Mouse (Mus musculus): ENCODE data around the gene Hspa1l. TPM values are rescaled to one million over a fixed set of nuclear protein-coding genes. Genes with fewer than 3 reads are reported as not detected.
A peak's percentile ranks its signal among the peaks of the same experiment; 100 is the strongest.
"Not testable (repeated sequence)": the region's sequence is repeated elsewhere in the genome, so short reads cannot be mapped to it uniquely, and the experiment has no call there.

The Hspa1l gene
- polyA plus RNA-seq, 1 experiment from 2014 or later: 1.1 TPM

DNA sequence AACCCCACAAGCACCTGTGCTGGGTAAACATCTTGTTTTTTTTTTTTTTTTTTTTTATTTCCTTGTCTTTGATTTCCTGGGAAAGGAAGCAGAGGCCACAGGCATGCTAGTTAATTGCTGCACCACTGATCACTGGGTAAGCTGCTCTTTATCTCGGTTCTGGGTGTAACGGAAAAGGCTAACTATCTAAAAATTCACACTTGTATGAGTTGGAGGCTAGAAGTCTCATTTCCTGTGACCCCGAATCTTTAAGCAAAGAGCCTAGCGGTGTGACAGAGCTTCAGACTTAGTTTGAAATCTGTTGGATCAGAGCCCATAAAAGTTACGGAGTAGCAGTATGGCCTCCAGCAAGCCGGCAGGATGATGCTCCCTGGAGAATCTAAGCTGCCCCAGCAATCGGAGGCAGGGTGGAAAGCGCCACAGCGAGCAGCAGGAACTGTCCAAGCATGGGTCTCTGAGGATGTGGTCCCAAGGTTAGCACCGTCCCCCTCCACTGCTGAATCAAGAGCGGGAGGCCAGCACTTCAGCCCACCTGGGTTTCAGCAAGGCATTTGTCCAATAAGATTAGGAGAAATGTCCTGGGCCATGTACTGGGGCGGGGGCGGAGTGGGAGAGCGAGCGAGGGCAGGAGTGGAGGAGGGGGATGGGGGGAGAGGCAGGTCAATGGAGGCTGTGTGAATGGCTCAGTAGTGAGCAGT, 31.0 kb upstream of the Hspa1l start:
- H3K4me3 ChIP-seq: peak overlapping the region; percentile 21

DNA sequence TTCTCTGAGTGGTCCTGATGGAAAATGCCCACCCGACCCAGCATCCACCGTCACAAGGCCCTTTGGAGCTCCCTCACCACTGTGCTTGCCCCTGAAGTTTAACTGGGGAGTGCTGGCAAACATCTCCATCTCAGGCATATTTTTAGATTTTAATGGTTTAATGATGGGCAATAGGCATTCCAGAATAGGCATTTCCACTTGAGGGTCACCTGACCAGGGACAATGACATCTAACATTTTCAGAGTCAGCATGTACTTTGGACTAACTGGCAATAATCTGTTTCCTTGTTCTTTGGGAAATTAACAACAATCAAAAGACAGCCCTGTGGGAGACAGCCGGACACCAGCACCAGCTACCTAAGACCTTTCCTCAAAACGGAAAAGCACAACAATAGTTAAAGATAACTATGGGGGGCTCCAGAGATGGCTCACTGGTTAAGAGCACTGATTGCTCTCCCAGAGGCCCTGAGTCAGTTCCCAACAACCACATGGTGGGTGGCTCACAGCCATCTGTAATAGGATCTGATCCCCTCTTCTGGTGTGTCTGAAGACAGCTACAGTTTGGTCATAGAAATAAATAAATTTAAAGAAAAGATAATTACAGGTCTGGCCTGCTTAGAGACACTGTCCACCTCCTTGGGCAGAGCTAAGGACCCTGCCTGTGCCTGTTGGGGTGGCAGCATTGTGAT, 29.2 kb upstream of the Hspa1l start:
- no peak overlapping the region for H3K4me2 ChIP-seq
- H3K36me3 ChIP-seq: peaks cover 6% of the 10 kb centered on the region; the same call in 1 of the 2 replicates
- H3K27me3 ChIP-seq: no peaks in the 10 kb centered on the region
- 89% methylated on average over 4 of the region's 4 CpGs for WGBS
- no peak overlapping the region for H3K4me3 ChIP-seq
- H3K9me3 ChIP-seq: no peaks in the 10 kb centered on the region
- no peak for ATAC-seq (ENCODE audit: low FRiP score)
- H3K27ac ChIP-seq: no peak overlapping the region
- H3K9ac ChIP-seq: no peak overlapping the region; the same call in 1 of the 2 replicates
- H3K4me1 ChIP-seq (replicated peaks): peaks cover 6% of the 10 kb centered on the region

More for the DNA sequence above, 31.0 kb upstream of the Hspa1l start:
- Histone ChIP-seq H3K27ac (peak overlapping the region; percentile 55; the same call in 1 of the 2 replicates), H3K4me2 (peak overlapping the region; percentile 43), H3K36me3 (peaks cover 6% of the 10 kb centered on the region; the same call in 1 of the 2 replicates), H3K4me1 (replicated peaks) (peaks cover 6% of the 10 kb centered on the region), H3K27me3 (no peaks in the 10 kb centered on the region), H3K9me3 (no peaks in the 10 kb centered on the region), H3K9ac (peak overlapping the region; percentile 29; the same call in 1 of the 2 replicates)
- no peak for ATAC-seq (ENCODE audit: low FRiP score)
- 9% methylated on average over 15 of the region's 15 CpGs for WGBS

DNA sequence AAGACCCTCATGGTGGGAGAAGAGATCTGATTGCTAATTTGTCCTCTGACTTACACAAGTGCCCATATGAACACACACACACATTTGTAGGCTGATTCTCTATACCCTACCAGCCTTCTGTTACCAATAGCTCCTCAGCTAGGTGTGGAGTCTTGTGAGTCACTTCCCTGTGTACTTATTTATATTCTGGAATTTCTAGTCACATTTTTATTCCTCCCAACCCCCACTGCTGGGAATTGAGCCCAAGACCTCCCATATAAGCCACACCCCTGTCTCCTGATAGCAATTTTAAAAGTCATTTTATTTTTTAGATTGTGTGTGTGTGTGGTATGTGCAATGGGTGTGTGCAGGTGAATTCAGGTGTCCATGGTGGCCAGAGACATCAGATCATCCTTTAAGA, 28.1 kb upstream of the Hspa1l start:
- ATAC-seq (ENCODE audit: low FRiP score): no peak
- Histone ChIP-seq H3K4me2 (no peak overlapping the region), H3K36me3 (peaks cover 6% of the 10 kb centered on the region)

DNA sequence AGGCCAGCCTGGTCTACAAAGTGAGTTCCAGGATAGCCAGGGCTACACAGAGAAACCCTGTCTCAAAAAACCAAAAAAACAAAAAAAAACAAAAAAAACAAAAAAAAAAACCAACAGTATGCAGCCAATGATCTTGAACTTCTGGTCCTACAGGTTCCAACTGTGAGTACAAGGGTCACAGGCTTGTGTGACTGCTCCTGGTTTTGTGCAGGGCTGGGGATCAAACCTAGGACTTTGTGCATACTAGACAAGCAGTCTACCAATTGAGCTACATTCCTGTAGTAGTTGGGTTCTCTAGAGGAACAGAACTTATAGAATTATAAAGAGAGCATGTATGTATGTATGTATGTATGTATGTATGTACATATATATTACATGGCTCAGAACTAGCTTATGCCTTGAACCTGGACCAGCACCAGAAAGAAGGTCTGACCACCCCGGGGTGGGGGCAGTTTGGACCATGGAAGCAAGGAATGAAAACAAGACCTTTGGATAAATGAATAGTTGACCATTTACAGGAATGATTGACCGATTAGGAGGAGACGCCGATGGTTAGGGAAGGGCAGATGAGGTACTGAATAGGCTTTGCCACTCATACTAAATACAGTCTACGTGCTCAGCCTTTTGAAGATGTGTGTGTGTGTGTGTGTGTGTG, 25.9 kb upstream of the Hspa1l start:
- H3K4me1 ChIP-seq (replicated peaks): peaks cover 19% of the 10 kb centered on the region
- H3K4me2 ChIP-seq: no peak overlapping the region
- WGBS: 89% methylated on average over 5 of the region's 5 CpGs
- H3K9ac ChIP-seq: no peak overlapping the region
- peaks cover 23% of the 10 kb centered on the region for H3K36me3 ChIP-seq
- H3K9me3 ChIP-seq: no peaks in the 10 kb centered on the region
- ATAC-seq (ENCODE audit: low FRiP score): no peak
- no peaks in the 10 kb centered on the region for H3K27me3 ChIP-seq
- no peak overlapping the region for H3K27ac ChIP-seq
- H3K4me3 ChIP-seq: no peak overlapping the region

More for the DNA sequence above, 28.1 kb upstream of the Hspa1l start:
- Histone ChIP-seq H3K9ac (no peak overlapping the region), H3K9me3 (no peaks in the 10 kb centered on the region), H3K4me1 (replicated peaks) (peaks cover 6% of the 10 kb centered on the region), H3K27ac (no peak overlapping the region), H3K27me3 (no peaks in the 10 kb centered on the region), H3K4me3 (no peak overlapping the region)

DNA sequence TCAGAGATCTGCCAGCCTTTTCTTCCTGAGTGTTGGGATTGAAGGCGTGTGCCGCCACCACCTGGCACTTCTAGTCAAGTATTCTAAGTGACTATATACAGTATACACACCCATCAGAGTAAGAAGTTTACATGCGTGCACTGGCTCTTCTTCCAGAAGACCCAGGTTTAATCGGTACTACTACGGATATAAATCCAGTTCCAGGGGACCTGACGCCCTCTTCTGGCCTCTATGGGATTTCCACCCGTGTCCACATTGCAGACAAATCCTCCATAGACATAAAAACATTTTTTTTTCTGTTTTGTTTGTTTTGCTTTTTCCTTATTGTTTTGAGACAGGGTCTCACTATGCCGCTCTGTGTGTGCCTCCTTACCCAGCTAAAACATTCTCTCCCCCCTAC, 24.9 kb upstream of the Hspa1l start:
- Histone ChIP-seq H3K9ac (no peak overlapping the region), H3K4me3 (no peak overlapping the region), H3K9me3 (no peaks in the 10 kb centered on the region), H3K27ac (no peak overlapping the region), H3K4me2 (no peak overlapping the region), H3K27me3 (no peaks in the 10 kb centered on the region), H3K36me3 (peaks cover 23% of the 10 kb centered on the region), H3K4me1 (replicated peaks) (peaks cover 16% of the 10 kb centered on the region)
- ATAC-seq (ENCODE audit: low FRiP score): no peak
- 28% methylated on average over 8 of the region's 8 CpGs for WGBS

DNA sequence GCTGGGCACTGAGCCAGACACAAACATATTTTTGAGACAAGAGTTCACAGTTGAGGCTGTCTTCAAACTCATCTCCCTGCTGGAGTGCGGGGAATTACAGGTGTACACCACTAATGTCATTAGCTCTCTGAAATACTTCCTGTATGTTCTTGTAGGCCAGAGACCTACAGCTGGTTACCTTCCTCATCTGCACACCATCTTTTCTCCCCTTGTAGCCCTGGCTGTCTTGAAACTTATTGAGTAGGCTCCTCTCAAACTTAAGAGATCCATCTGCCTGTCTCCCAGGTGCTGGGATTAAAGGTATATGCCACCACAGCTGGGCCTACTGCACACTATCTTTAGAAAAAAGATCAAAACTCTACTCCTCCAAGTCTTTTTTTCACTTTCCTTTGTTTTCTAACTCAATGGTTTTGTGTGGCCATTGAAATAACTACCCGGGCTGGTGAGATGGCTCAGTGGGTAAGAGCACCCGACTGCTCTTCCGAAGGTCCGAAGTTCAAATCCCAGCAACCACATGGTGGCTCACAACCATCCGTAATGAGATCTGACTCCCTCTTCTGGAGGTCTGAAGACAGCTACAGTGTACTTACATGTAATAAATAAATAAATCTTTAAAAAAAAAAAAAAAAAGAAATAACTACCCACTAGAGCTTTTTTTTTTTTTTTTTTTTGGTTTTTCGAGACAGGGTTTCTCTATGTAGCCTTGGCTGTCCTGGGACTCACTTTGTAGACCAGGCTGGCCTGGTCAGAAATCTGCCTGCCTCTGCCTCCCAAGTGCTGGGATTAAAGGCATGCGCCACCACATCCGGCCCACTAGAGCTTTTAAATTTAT, 23.6 kb upstream of the Hspa1l start:
- 64% methylated on average over 9 of the region's 9 CpGs for WGBS
- H3K4me2 ChIP-seq: not testable (repeated sequence)

DNA sequence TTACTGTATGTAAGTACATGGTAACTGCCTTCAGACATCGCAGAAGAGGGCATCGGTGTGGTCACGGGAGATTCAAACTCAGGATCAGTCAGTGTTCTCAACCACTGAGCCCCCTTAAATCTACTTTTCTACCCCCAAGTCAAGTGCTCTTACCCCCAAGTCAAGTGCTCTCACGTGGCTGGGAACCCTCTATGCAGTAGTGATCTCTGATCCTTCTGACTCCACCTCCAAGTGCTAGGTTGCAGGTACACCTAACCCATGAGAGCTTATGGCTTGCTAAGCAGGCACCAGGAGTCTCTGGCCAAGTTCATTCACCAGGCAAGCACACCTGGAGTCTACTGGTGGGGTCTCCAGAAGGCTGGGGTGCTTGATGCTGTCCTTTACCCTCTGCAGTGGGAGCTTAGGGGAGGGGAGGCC, 22.9 kb upstream of the Hspa1l start:
- ATAC-seq (ENCODE audit: low FRiP score): no peak
- 36% methylated on average over 4 of the region's 4 CpGs for WGBS
- peak overlapping the region; percentile 80; the same call in 1 of the 2 replicates for H3K4me3 ChIP-seq

More for the DNA sequence above, 23.6 kb upstream of the Hspa1l start:
- Histone ChIP-seq H3K36me3 (peaks cover 23% of the 10 kb centered on the region), H3K4me1 (replicated peaks) (peaks cover 16% of the 10 kb centered on the region)
- not testable (repeated sequence) for H3K27ac ChIP-seq; H3K27me3 ChIP-seq; ATAC-seq (ENCODE audit: low FRiP score); H3K9ac ChIP-seq; H3K4me3 ChIP-seq; H3K9me3 ChIP-seq

DNA sequence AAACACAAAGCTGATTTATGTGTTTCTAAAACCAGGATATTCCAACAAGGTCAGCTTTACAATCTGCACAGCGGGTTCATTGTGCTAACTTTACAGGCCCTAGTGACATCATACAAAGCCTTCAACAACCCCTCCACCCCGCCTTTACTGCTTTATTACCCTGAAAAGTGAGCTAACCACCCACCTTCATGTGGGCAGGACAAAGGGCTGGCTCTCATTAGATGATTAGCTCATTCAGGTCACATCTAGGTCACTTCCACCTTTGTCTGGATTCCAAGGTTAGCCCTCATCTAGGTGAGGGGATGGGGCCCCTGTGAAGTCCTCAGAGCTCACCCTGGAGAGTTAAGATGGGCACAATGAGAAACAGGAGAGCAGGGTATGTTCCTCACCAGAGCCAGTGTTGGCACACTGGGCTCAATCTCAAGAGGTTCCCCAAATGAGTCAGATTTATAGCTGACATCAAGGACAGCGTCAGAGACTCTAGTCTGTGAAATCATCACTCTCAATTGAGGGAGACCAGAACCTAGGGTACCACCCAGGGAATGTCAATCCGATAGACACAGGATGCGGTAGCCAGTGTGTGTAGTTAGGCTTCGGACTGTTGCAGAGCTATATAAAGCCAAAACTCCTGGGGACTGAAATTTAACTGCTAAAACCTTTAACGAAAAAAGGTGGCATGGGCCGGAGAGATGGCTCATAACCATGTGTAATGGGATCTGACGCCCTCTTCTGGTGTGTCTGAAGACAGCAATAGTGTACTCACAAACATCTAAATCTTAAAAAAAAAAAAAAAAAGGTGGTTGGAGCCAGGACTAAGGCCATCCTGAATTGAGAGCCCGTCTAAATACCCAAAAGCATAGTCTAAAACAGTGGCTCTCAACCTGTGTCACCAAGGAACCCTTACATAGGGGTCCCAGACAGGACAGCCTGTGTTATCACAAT, 21.7 kb upstream of the Hspa1l start:
- peaks cover 14% of the 10 kb centered on the region for H3K27me3 ChIP-seq
- H3K4me2 ChIP-seq: peak overlapping the region; percentile 77
- no peak for ATAC-seq (ENCODE audit: low FRiP score)
- H3K36me3 ChIP-seq: peaks cover 18% of the 10 kb centered on the region
- H3K4me1 ChIP-seq (replicated peaks): peaks cover 16% of the 10 kb centered on the region
- peak overlapping the region; percentile 98 for H3K9ac ChIP-seq
- peak overlapping the region; percentile 80 for H3K4me3 ChIP-seq
- H3K9me3 ChIP-seq: no peaks in the 10 kb centered on the region
- peak overlapping the region; percentile 92 for H3K27ac ChIP-seq
- WGBS: 31% methylated on average over 10 of the region's 10 CpGs

More for the DNA sequence above, 22.9 kb upstream of the Hspa1l start:
- Histone ChIP-seq H3K36me3 (peaks cover 23% of the 10 kb centered on the region), H3K27me3 (peaks cover 1% of the 10 kb centered on the region; the same call in 1 of the 2 replicates), H3K27ac (0 out of 2 replicates have a peak overlapping the region, but pooled peaks have one; percentile 92), H3K4me1 (replicated peaks) (peaks cover 16% of the 10 kb centered on the region), H3K9me3 (no peaks in the 10 kb centered on the region), H3K4me2 (no peak overlapping the region), H3K9ac (no peak overlapping the region; the same call in 1 of the 2 replicates)

DNA sequence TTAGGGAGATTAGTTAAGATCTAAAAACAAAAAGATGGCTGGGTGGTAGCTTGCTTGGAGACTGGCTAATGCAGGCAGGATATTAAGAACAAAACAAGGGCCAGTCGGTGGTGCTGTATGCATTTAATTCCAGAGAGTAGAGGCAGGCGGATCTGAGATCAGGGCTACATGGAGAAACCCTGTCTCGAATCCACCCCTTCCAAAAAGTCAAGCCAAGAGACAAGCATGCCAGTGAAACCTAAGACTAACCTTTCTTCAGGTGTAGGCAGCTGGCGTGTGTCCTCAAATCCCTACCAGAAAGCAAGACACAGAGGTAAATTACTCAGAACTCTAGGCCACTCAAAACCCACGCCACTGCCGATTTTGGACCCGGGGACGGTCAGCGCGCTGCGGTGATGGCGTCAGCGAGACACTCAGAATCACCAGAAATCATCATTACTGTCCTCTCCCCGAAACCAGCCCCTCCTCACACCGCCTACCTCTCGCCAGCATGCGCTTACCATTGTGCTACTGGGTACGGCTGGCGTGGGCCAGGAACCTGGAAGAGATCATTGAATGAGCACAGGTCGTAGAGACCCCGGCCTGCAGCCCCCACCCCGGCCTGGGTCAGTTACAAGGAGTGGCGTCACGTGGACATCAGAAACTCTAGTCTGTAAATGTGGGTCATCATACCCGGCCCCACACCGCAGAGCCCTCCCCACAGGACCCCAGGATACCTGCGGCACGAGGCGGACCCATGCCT, 20.7 kb upstream of the Hspa1l start:
- peak overlapping the region; percentile 98 for H3K9ac ChIP-seq
- ATAC-seq (ENCODE audit: low FRiP score): peak; percentile 5

DNA sequence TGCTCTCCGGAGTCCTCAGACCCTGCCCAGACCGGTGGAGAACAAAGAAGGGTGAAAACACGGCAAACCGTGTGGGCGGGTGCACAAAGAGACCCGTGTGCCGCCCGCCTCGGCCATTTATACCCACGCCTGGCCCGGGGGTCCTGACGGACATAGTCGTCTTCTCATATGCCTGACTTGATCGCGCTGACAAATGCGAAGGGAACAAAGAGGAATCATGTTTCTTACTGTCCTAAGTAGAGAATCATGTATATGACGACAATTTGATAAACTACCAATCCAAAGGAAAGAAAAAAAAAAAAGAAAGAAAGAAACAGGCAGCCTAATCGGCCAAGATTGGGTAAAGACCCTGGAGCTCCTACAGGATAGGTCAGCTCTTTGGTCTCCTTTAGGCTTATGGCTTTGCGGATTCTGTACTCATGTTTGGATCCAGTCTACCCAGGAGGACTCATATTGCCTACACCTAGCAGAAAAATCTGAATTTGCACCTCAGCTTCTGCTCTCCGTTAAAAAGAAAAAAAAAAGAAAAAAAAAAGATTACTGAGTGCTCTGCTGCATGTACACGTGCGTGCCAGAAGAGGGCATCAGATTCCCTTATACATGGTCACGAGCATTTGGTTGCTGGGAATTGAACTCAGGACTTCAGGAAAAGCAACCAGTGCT, 20.0 kb upstream of the Hspa1l start:
- under 1% methylated on average over 23 of the region's 23 CpGs for WGBS

More for the DNA sequence above, 20.7 kb upstream of the Hspa1l start:
- H3K36me3 ChIP-seq: peaks cover 18% of the 10 kb centered on the region
- peak overlapping the region; percentile 80 for H3K4me3 ChIP-seq
- H3K4me2 ChIP-seq: peak overlapping the region; percentile 77
- H3K4me1 ChIP-seq (replicated peaks): peaks cover 16% of the 10 kb centered on the region
- peaks cover 20% of the 10 kb centered on the region for H3K27me3 ChIP-seq
- no peaks in the 10 kb centered on the region for H3K9me3 ChIP-seq
- H3K27ac ChIP-seq: peak overlapping the region; percentile 92
- under 1% methylated on average over 29 of the region's 29 CpGs for WGBS

More for the DNA sequence above, 20.0 kb upstream of the Hspa1l start:
- Histone ChIP-seq H3K4me1 (replicated peaks) (peaks cover 16% of the 10 kb centered on the region), H3K36me3 (peaks cover 18% of the 10 kb centered on the region), H3K4me3 (peak overlapping the region; percentile 80), H3K9ac (peak overlapping the region; percentile 98), H3K27ac (peak overlapping the region; percentile 92), H3K9me3 (no peaks in the 10 kb centered on the region), H3K4me2 (peak overlapping the region; percentile 77), H3K27me3 (peaks cover 22% of the 10 kb centered on the region)
- peak; percentile 84 for ATAC-seq (ENCODE audit: low FRiP score)

Measured in hindbrain, embryonic 13.5 days (tissue).